Mouse (Mus musculus) frontal cortex, postnatal 36 days (tissue): ENCODE results near the gene Ccdc33.
A peak's percentile ranks its signal among the peaks of the same experiment; 100 is the strongest.

Experiments used
- DNase-seq, 2 experiments: peaks; one replicate each; pipeline ENCODE4 v3.0.0; 2022; ENCODE audit warnings: low spot score in 2 of 2

Gene Ccdc33

GRCm38 (mm10) chr9:58091623-58092425 is 26.8 kb downstream of the Ccdc33 start:
- no peak for DNase-seq

- DNase-seq = no peak
These were observed 31.2 kb downstream of the Ccdc33 start for GRCm38 (mm10) chr9:58087277-58087998.

- no peak for DNase-seq
These were observed 31.8 kb downstream of the Ccdc33 start for GRCm38 (mm10) chr9:58086861-58087260.

- no peak for DNase-seq
These were observed 32.4 kb downstream of the Ccdc33 start for GRCm38 (mm10) chr9:58086203-58086602.

- DNase-seq = no peak
These were observed 33.5 kb downstream of the Ccdc33 start for GRCm38 (mm10) chr9:58085074-58085473.

GRCm38 (mm10) chr9:58084586-58084985 is 34.0 kb downstream of the Ccdc33 start:
- DNase-seq = no peak

GRCm38 (mm10) chr9:58074561-58074960 is 44.1 kb downstream of the Ccdc33 start:
- DNase-seq = no peak

- DNase-seq = peak; percentile 60 to 69
These were observed 51.1 kb downstream of the Ccdc33 start for GRCm38 (mm10) chr9:58067546-58067945.

GRCm38 (mm10) chr9:58066731-58067095 is 51.9 kb downstream of the Ccdc33 start:
- peak; percentile 77 to 85 for DNase-seq

GRCm38 (mm10) chr9:58065977-58066730 is 52.5 kb downstream of the Ccdc33 start:
- DNase-seq = no peak

GRCm38 (mm10) chr9:58065532-58065931 is 53.1 kb downstream of the Ccdc33 start:
- DNase-seq = no peak

- DNase-seq = no peak
These were observed 55.1 kb downstream of the Ccdc33 start, which contains the start of gene Stra6 for GRCm38 (mm10) chr9:58063531-58063930. Stra6 (plus strand) TSS chr9:58063788.

- DNase-seq = no peak
These were observed 57.7 kb downstream of the Ccdc33 start for GRCm38 (mm10) chr9:58060677-58061667.

- no peak for DNase-seq
These were observed 58.7 kb downstream of the Ccdc33 start for GRCm38 (mm10) chr9:58059920-58060319.

- DNase-seq = no peak
These were observed 63.0 kb downstream of the Ccdc33 start for GRCm38 (mm10) chr9:58055666-58056065.

GRCm38 (mm10) chr9:58054032-58054431 is 64.6 kb downstream of the Ccdc33 start:
- DNase-seq = no peak

- no peak for DNase-seq
These were observed 65.1 kb downstream of the Ccdc33 start for GRCm38 (mm10) chr9:58053544-58053943.

- peak in 1 of 2 experiments; percentile 77 for DNase-seq
These were observed 65.5 kb downstream of the Ccdc33 start for GRCm38 (mm10) chr9:58053102-58053501.

GRCm38 (mm10) chr9:58051937-58052336 is 66.7 kb downstream of the Ccdc33 start:
- DNase-seq = peak in 1 of 2 experiments; percentile 17

- no peak for DNase-seq
These were observed 68.8 kb downstream of the Ccdc33 start for GRCm38 (mm10) chr9:58049861-58050260.

GRCm38 (mm10) chr9:58049186-58049585 is 69.4 kb downstream of the Ccdc33 start:
- DNase-seq = no peak
